Mouse (Mus musculus) hindbrain, embryonic 15.5 days (tissue): ENCODE results near the gene Cmas. TPM values are rescaled to one million over a fixed set of nuclear protein-coding genes. Genes with fewer than 3 reads are reported as not detected.

ENCODE experiments used
- ATAC-seq: fragments of 200-750 bp; cut with Nextera tagmentation; 2 replicates; pipeline ENCODE4 v1.8.0; 2017; ENCODE audit warnings: low read depth, moderate number of reproducible peaks, moderate TSS enrichment; ENCODE audit not compliant: low FRiP score
- H3K27ac ChIP-seq: fragments of 300-500 bp; sonication (generic); replicated peaks from 2 replicates; pipeline ENCODE4 v1.5.1; 2015; ENCODE audit warnings: mild to moderate bottlenecking, inconsistent platforms
- H3K27me3 ChIP-seq: fragments of 300-500 bp; sonication (generic); 2 replicates; pipeline ENCODE4 v1.6.1; 2015; ENCODE audit warnings: control low read depth, inconsistent platforms
- H3K36me3 ChIP-seq: fragments of 300-500 bp; sonication (generic); 2 replicates; pipeline ENCODE4 v1.6.1; 2015; ENCODE audit warnings: control low read depth, inconsistent platforms
- H3K4me1 ChIP-seq: fragments of 300-500 bp; sonication (generic); replicated peaks from 2 replicates; pipeline ENCODE4 v1.6.1; 2015; ENCODE audit warnings: control low read depth, inconsistent platforms
- H3K4me2 ChIP-seq: fragments of 300-500 bp; sonication (generic); 2 replicates; pipeline ENCODE4 v1.6.1; 2015; ENCODE audit warnings: moderate library complexity, mild to moderate bottlenecking, inconsistent platforms
- H3K4me3 ChIP-seq: fragments of 300-500 bp; sonication (generic); 2 replicates; pipeline ENCODE4 v1.5.1; 2015; ENCODE audit warnings: mild to moderate bottlenecking, inconsistent platforms
- H3K9ac ChIP-seq: fragments of 300-500 bp; sonication (generic); 2 replicates; pipeline ENCODE4 v1.6.1; 2015; ENCODE audit warnings: inconsistent platforms
- H3K9me3 ChIP-seq: fragments of 300-500 bp; sonication (generic); 2 replicates; pipeline ENCODE4 v1.6.1; 2016; ENCODE audit warnings: control low read depth, inconsistent platforms
- WGBS: fragments of 180-500 bp; shearing (Covaris S2); methylation state at CpG from one replicate; pipeline ENCODE4 v1.1.7; 2015; 5-methylcytosine and 5-hydroxymethylcytosine counted together
- polyA plus RNA-seq: library from polyadenylated mRNA; unstranded; fragments of >200 nt; fragmentation: Nextera tagmentation; extraction: Ambion mirVana; gene quantifications from 2 replicates; pipeline ENCODE4 v1.2.1, GENCODE M21; 2015

The Cmas gene
- polyA plus RNA-seq, 1 experiment from 2014 or later = 188 TPM

- Histone ChIP-seq H3K9ac (no peak overlapping the region), H3K27ac (no peak overlapping the region), H3K4me2 (no peak overlapping the region), H3K4me1 (peaks cover 10% of the 10 kb centered on the region), H3K36me3 (no peaks in the 10 kb centered on the region), H3K9me3 (no peaks in the 10 kb centered on the region), H3K4me3 (no peak overlapping the region), H3K27me3 (no peaks in the 10 kb centered on the region)
- 99% methylated on average over 10 of the region's 10 CpGs for WGBS
- no peak for ATAC-seq
Measured at GRCm38 (mm10) chr6:142818306-142818705, 61.8 kb downstream of the Cmas start.

- H3K9me3 ChIP-seq = no peaks in the 10 kb centered on the region
- no peaks in the 10 kb centered on the region for H3K27me3 ChIP-seq
- WGBS = 82% methylated on average over 5 of the region's 5 CpGs
- no peak overlapping the region for H3K4me3 ChIP-seq
- H3K36me3 ChIP-seq = peaks cover 8% of the 10 kb centered on the region
- H3K4me1 ChIP-seq = no peaks in the 10 kb centered on the region
- no peak overlapping the region for H3K9ac ChIP-seq
- H3K4me2 ChIP-seq = no peak overlapping the region
- H3K27ac ChIP-seq = no peak overlapping the region
- ATAC-seq = no peak
Measured at GRCm38 (mm10) chr6:142823008-142823787, 66.7 kb downstream of the Cmas start.

Other genes starting within 250 kb of the Cmas start
- 477 and 483 TPM in 2 replicates for gene Ldhb, start 248.7 kb upstream of the Cmas start, polyA plus RNA-seq
- 12.5 and 13.6 TPM in 2 replicates for gene Kcnj8, start 185.1 kb upstream of the Cmas start, polyA plus RNA-seq
- gene Abcc9, start 54.4 kb upstream of the Cmas start, polyA plus RNA-seq = 3.3 and 3.4 TPM in 2 replicates
- gene Sult6b2, start 47.8 kb downstream of the Cmas start, polyA plus RNA-seq = 0.30 TPM in 1 of 2 replicates, not detected in the other
- gene St8sia1, start 207.8 kb downstream of the Cmas start, polyA plus RNA-seq = 7.0 and 7.8 TPM in 2 replicates